Mouse (Mus musculus): Measurements from ENCODE around the gene Sell.

DNA sequence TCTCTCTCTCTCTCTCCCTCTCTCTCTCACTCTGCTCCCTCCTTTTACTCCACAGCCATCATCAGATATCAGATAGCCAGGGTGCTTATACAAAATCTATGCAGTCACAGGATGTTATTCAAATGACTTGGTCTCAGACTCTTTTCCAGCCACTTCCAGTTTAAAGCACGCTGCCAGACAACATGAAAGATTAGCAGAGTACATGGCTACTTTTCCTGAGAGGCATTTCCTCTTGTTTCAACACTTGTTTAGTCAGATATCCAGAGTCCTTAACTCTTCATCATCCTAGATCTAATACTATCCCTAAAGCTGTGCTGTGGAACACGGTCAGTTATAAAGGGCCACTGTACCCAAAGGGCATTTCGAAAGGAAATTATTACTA lies 59.0 kb downstream of the Sell start:
- TF ChIP-seq CTCF (IDR thresholded peaks at IDR 0.05; ENCODE audit: borderline replicate concordance, control insufficient read depth, extremely low read depth, insufficient read depth, low read length, poor library complexity): no peak
- TF ChIP-seq POLR2A (IDR thresholded peaks at IDR 0.05; ENCODE audit: control insufficient read depth, extremely low read depth, insufficient read depth, low read length, poor library complexity): no peak
